Mouse (Mus musculus) cerebellum, adult 9-11 months (tissue): Measurements from ENCODE around the gene Rhoc.
"Not testable (repeated sequence)": the region's sequence is repeated elsewhere in the genome, so short reads cannot be mapped to it uniquely, and the experiment has no call there.

Source experiments
- DNase-seq: peaks from one replicate; pipeline ENCODE4 v3.0.0; 2022

Gene Rhoc

DNA sequence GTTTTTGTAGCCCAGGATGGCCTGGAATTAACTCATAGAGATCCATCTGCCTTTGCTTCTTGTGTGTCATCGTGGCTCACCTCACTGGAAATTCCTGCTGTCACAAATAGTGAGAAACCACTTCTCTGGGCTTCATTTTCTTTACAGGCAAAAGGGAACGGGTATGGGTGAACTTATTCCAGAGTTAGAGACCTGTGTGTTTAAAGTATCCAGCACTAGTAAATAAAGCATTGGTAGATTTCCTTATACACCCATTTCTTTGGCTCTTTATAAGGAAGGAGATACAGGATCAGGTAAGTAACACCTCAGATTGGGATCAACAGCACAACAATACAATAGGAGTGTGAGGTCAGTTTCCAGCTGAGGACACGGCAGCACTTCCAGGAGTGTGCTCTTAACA is at the start of gene Rhoc:
TSS of gene Rhoc (plus strand) at position 301 of the 400 bp plus-strand sequence.
- no peak for DNase-seq

DNA sequence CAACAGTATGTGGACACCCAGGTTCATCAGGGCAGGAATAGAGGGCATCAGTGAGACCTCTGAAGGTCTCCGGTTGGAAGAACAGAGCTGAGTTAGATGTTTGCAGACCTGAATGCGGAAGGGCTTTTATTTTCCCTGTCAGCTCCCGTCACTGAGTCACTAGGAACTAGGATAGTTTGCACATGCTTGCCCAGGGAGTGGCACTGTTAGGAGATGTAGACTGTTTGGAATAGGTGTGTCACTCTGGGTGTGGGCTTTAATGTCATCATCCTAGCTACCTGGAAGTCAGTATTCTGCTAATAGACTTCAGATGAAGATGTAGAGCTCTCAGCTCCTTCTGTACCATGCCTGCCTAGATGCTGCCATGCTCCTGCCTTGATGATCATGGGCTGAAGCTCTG is 46.2 kb upstream of the Rhoc start:
- DNase-seq, result no peak

DNA sequence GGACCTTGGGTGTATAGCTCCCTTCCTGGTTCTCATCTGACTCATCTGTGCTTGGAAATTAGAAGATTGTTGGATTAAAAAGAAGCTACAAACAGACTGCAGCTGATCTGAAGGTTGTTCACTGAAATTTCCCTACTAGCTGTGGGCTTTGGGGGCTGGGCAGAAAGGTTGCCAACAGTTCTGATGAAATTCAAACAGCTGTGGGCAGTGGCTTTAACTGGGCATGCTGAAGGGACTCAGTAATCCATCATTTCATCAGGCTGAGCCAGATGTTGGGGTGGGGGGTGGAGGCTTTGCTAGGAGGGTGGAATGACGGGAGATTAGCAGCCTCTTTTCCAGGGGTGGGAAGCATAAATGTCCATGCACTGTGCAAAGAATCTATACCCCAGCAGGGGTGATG is 45.0 kb upstream of the Rhoc start:
- no peak for DNase-seq

DNA sequence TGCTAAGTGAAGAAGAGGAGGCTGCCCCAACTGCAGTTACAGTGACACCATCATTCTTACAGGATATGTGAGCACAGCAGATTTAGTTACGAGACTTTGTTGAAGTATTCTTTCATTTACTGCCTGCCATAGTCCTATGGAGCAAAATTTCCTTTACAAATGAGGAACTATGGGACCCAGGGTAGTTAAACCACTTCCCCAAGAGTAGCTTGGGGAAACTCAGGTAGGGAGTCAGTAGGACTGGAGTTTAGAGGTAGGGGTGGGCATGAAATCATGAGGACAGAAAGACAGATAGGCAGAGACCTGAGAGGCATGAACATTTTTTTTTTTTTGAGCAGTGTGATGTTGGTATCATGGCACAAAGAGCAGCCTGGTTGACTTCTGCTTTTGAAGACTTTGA is 44.3 kb upstream of the Rhoc start:
- DNase-seq, result no peak

DNA sequence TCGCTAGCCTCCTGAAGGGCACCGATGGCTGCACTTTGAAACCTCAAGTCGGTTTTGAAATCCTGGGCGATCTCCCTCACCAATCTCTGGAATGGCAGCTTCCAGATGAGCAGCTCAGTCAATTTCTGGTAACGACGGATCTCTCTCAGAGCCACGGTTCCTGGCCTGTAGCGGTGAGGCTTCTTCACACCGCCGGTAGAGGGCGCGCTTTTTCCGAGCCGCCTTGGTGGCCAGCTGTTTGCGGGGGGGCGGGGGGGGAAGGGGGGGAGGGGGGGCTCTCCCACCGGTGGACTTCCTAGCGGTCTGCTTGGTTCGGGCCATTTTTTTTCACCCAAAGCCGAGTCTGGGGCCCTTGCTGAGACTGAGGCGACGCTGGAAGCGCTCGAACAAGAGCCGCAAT is 35.3 kb upstream of the Rhoc start:
- DNase-seq, result not testable (repeated sequence)

DNA sequence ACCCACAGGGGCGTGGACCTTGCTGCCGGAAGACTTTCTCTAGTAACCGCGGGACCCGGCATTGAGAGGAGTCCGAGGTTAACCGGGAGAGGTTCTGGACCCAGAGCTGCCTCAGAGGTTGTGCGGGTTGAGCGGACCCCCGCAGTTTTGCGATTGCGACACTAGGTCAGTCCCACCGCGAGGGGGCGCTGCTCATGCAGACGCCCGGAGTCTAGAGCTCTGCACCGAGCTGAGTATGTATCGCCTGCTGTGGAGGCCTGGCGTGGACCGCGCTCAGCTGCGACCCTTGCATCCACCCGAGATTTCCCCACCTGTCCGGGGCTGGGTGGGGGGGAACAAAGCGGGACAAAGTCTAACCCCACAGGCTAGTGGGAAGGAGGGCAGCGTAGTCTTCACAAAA is 29.8 kb upstream of the Rhoc start:
- DNase-seq, result peak; percentile 34

DNA sequence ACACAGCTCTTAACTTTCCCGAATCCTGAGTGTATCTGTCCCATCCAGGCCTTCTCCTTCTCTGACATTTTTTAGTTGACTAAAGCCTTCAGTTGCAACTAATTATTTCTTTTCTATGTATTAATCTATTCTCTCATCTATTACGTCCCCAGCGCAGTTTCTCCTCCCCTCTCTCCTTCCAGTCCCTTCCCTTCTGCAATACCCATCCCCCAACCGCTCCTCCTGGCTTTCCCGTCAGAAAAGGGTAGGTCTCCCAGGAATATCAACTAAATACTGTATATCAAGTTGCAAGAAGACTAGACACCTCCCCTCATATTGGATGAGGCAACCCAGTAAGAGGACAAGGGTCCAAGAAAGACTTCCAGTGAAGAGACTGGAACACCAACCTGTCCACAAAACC is 29.3 kb upstream of the Rhoc start:
- DNase-seq, result no peak

DNA sequence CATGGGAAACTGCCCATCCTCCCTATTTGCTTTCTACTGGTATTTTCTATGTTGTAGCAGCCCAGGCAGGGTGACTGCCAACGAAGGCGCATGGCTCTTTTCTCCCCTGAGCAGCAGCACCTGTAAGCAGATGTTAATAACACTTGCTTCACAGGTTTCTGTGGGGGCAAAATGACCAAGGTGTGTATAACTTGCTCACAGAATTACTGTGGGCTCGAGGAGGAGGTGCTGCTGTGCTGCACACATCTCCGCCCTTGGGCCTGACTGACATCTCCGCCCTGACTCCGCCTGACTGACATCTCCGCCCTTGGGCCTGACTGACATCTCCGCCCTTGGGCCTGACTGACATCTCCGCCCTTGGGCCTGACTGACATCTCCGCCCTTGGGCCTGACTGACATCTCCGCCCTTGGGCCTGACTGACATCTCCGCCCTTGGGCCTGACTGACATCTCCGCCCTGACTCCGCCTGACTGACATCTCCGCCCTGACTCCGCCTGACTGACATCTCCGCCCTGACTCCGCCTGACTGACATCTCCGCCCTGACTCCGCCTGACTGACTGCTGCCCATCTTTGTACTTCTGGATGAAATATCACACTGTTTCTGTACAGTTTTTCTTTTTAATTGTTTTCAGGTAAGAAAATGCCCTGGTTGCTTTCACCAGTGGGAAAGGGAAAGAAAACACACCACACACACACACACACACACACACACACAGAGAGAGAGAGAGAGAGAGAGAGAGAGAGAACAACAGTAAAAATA is 25.9 kb upstream of the Rhoc start:
- not testable (repeated sequence) for DNase-seq

DNA sequence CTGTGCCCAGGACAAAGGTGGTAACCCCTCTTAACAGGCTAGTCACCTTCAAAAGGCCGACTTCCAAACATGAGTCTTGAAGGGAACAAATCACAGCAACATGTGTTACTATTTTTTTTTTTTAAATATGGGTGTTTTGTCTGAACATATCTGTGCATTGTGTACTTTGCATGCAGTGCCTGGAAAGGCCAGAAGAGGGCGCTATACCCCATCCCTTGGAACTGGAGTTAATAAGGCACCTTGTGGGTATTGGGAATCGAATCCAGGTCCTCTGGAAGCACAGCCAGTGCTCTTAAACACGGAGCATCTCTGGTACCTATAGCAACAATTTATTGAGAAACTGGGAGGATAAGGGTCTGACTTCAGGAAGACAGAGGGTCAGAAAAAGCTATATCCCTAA is 23.2 kb upstream of the Rhoc start:
- DNase-seq, result no peak

DNA sequence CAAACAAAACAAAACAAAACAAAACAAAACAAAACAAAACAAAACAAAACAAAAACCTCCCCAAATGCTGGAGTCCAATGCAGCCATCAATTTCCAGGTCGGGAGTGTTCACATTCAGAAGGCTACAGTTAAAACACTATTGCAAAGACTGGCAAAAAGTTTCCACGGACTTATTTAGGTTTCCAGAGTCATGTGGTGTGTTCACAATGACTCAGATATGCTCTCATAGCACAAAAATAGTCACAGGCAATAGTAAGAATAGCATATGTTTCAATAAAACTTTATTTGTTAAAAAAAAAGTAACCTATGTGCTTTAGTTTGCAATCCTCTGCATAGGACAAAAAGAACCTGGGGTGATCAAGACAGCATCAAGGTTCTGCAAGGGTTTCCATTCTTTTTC is 21.0 kb upstream of the Rhoc start:
- no peak for DNase-seq

DNA sequence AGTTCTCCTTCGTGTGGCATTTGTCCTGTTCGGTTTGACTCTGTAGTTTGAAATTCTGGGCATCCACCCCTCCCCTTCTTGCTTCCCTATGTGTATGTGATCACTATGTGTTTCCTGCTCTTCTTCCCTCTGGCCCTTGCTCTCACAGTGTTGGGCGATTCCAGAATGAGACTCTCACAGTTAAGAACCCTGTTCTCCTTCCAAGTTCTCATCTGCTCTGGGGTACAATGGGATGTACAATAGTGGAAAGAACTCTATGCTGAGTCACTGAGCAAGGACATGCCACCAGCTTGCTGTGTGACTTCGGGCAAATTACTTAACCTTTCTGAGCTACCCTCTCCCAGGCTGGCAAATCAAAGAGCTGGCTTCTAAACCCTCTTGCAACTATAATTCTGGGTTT is 20.5 kb upstream of the Rhoc start:
- no peak for DNase-seq

DNA sequence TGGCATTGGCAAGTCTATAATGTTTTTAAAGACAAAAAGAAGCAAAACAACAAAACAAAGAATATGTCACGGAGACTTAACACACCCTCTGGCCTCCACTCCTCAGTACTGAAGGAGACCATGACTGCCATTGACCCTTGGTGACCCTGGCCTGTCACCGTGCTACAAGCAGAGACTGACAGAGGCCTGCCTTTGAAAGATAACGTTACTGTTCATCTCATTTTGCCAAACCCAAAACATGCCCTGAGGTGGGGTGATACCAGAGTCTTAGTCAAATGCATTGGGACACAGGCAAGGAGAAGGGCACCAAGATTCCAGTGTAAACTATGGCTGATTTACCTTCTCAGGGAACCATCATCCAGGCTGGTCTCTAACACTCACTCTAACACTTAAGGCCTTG is 19.0 kb upstream of the Rhoc start:
- no peak for DNase-seq

DNA sequence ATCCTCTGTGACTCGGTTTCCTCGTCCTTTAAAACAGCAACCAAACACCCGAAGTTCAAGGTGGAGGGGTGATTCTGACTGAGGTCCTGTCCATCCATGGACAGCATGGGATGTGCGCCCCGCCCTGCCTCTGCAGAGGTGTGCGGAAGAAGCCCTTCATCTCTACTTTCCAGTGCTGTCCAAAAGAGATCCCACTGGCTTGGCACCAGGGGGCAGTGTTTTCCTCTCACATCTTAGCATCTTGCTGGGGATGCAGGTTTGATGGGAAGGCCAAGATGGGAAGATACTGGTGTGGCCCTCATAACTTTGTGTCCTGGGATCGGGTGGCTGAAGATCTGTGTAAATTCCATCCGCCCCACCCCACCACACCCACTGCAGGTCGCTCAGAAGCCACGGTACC is 18.1 kb upstream of the Rhoc start:
- DNase-seq, result no peak

DNA sequence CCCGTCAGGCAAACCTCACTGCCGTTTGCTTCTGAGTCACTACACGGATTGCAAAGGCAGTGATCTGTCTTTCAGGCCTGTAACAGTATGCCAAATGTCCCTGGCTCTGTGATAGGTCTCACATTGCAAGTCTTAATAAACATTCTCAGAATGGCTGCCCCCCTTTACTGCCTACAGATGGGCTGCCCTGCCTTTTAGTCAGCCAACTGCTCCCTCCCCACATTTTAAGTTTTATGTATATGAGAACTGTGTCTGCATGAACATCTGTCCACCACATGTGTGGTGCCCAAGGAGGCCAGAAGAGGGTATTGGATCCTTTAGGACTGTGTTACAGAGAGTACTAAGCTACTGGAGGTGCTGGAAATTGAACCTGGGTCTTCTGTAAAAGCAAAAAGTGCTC is 17.3 kb upstream of the Rhoc start:
- DNase-seq, result no peak

DNA sequence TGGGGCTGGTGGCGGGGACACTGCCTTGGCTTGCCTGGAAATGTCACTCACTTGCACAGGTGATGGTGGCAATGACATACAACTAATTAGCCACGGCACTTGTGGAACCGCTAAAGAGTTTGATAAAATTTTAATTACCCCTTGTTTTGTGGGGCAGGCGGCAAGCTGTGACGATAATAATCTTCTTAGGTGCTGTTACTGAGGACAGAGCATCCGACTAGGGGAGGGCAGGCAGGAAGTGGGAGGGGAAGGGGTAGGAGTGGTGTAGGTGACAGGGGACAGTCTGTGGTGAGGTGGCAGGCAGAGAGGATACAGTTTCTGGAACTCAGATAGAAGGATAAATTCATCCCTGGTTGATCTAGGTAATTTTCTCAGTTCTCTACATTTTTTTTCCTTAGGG is 16.7 kb upstream of the Rhoc start:
- no peak for DNase-seq

DNA sequence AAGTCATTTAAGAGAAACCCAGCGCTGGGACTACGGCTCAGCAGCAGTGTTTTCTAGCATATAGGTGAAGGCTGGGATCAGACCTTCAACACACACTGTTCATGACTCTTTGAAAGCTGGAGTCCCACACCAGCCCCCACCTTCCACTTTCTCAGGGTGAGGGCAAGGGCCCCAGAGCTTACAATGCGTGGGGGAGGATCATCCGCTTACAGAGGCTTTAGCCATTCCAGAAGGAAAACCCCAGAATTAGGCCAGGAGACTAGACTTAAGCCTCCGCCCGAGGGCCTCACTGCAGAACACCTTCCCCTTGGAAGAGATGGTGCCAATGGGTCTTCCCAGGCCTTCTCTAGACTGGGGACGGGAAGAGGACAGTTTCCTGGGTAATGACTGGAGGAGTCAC is 14.9 kb upstream of the Rhoc start:
- DNase-seq, result no peak

DNA sequence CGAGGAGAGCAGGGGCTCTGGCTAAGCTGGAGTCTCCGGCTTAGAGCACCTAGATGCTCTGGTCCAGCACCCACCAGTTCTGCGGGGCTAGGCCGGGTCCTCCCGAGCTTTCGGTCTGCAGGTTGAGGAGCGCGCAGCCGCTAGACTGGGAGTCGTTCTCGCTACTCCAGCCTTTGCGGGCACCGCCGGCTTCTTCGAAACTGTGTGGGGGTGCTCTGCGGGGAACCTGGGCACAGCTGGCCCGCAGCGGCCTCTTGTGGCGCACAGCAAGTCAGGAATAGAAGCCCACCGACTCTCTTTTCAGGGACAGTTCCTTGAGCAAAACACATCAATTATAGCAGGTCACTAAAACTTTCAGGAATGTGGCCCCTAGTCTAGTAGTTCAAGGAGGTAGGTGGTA is 10.8 kb upstream of the Rhoc start:
- DNase-seq, result no peak

DNA sequence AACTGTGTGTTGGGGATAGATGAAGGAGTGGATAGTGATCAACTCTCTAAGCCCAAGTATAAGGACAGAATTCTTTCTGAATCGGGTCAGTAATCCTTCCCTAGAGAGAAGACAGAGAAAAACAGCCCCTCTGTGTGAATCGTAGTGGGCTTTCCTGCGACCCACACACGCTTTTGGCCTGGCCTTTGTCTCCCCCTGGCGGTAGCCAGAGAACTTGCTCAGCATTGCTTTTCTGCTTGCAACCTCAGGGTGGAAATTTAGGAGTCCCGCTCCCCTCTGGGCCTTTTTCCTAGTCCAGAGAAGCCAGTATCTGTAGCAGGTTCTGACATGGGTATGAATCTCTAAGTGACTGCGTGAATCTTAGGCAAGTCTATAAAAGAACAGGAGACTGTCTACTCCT is 8.2 kb upstream of the Rhoc start:
- peak; percentile 23 for DNase-seq

DNA sequence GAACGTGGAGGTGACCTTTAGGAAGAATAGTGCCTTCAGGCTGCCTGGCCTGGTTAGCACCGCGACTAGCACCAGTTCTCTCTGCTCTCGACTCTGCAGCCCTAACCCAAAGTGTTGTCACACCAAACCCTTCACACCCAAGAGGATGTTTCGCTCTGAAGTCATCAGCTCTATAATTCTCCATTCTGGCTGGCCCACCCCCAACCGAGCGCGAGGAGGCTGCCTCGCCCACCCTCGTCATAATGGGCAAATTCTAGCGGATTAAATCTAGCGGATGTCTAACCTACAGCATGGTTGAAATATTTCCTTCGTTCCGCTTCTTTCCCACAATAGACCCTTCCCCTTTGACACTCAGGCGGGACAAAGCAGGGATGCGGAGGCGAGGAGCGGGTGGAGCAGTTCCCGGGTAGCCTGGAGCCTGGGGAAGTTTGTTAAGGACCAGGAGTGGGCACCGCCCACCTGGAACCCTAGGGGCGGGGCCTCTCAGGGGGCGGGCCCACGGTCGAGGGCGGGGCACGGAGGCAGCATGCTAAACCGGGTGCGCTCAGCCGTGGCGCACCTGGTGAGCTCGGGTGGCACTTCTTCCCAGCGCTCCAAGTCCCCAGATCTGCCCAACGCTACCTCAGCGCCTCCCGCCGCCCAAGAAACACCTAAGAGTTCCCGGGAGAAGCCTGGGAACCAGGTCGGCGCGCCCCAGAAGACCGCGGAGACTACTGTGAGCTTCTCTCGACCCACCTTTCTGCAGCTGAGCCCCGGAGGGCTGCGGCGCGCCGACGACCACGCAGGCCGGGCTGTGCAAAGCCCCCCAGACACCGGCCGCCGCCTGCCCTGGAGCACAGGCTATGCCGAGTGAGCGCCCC is 7.4 kb upstream of the Rhoc start, which contains the start of gene Ppm1j:
TSS of gene Ppm1j (plus strand) at position 496 of the 860 bp plus-strand sequence.
- no peak for DNase-seq

DNA sequence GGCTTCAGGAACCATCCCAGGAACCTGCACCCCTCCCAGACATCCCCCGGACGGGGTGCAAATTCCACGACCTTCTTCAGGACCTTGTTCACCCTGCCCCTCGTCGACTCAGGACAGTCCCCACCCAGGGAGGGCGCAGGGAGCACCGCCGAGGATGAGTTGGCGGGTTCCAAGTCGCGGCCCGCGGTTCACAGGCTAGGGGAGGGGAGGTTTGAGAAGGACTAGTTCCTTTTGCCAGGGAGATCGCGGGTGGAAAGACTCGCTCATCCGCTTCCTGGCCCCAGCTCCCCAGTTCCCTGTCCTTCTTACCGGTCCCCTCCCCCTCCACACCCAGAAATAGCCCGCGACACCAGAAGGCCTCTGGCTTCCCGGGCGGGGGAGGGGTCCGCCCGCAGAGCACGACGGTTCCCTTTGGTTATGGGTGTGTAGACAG is 6.7 kb upstream of the Rhoc start, which contains the start of gene Fam19a3:
TSS of gene Fam19a3 (minus strand) at position 370 of the 433 bp plus-strand sequence.
- no peak for DNase-seq

DNA sequence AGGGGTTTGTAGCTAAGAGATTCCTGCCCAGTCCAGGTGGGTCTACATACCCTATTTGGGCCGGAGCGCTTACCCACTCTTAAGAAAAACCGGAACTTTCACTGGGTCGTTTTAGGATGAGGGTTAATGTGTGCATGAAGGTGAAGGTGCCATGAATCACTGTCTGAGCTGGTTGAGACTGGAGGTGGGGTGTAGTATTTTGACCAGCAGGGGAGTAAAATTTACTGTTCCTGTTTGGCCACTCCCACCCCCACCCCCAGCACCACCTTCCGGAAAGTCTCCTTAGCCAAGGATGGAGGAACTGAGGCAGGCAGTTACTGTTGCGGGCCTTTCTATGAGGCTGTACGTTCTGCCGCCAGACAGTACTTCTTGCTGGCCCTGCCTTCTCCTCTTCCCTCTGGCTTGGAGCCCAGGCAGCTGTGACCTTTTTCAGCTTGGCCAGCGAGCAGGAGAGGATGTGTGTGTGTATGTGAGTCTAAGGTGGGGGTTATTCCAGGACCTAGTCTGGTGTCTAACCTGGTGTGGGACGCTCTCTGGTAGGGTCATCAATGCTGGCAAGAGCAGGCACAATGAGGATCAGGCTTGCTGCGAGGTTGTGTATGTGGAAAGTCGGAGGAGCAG is 6.0 kb upstream of the Rhoc start:
- DNase-seq, result no peak

DNA sequence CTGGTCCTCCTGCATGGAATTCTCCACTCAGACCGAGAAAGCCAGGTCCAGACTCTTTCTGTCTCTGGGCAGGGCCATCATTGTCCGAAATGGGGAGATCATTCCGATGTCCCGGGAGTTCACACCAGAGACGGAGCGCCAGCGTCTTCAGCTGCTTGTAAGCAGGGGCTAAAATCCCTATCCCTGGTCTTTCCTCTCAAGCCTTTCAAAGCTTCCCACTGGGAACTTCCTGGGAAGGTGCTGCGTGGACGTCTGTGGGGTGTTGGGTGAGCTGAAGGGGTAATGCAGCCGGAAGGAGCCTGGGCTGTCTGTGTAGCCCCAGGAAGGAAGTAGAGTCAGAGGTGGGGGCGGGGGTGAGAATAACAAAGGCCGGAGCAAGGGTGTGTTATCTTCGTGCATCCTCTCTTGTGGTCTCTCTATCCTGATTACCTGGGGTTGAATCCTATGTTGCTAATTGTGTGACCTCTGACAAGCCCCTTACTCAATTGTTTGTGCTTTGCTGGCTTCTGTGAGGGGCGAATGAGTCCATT is 4.1 kb upstream of the Rhoc start:
- DNase-seq, result no peak

DNA sequence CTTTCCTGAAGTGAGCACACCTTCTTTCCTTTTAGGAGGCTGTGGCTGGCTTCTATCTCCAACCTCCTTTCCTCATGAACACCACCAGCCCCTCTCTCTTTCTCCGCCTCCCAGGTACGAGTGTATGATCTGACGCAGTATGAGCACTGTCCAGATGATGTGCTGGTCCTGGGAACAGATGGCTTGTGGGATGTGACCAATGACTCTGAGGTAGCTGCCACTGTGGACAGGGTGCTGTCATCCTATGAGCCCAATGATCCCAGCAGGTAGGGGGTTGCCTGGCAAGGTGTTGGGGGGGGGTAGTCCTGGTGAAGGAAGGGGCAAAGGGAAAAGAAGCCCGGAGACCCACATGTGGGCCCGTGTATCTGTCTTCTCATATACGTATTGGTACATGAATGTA is 2.9 kb upstream of the Rhoc start:
- no peak for DNase-seq
